Mouse (Mus musculus): ENCODE results near the gene Gpr3.

The Gpr3 gene

GRCm38 (mm10) chr4:133234771-133235170 lies 22.4 kb upstream of the Gpr3 start:
- in situ Hi-C loops (cut with MboI; ENCODE audit: low sequenced_read_pairs): no loop called here

- in situ Hi-C loops (cut with MboI; ENCODE audit: low sequenced_read_pairs): no loop called here
Observed at GRCm38 (mm10) chr4:133233285-133233976, 21.1 kb upstream of the Gpr3 start.

DNA sequence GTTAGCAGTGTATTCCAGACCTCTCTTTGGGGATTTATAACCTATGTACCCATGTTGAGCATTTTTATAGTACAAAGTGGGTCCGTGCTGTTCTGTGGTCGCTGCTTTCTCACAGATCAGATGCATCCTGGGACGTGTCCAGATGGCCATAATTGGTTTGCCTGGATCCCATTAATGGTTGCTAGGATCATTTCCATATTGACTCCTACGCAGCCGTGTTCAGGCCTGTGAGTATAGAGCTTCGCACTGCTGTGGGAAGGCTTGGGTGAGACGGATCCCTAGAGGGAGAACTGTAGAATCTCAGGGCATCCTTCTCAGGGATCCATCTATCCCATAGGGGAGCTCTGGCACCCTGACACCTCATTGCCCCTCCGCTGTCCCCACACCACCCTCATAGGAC lies 17.2 kb upstream of the Gpr3 start:
- in situ Hi-C loops (cut with MboI; ENCODE audit: low sequenced_read_pairs): no loop called here

DNA sequence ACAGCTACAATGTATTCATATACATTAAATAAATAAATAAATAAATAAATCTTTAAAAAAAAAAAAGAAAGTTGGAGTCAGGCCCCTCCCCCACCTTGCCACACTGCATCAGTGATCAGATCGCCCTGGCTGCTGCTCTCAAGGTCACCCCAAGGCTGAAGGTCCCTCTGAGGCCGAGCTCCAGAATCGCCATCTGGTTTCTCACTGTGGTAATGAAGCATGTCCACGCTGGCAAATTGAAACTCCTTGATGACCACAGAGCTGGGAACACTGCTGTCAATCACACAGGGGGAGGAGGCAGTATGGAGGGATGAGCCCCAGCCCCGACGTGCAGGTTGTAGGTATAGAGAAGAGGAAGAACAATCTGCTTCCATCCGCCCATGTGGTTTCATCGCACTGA lies 15.3 kb upstream of the Gpr3 start:
- in situ Hi-C loops (cut with MboI; ENCODE audit: low sequenced_read_pairs): no loop called here

- in situ Hi-C loops (cut with MboI; ENCODE audit: low sequenced_read_pairs): no loop called here
Observed at GRCm38 (mm10) chr4:133226073-133226472, 13.7 kb upstream of the Gpr3 start.

- in situ Hi-C loops (cut with MboI; ENCODE audit: low sequenced_read_pairs): no loop called here
Observed at GRCm38 (mm10) chr4:133223875-133224274, 11.5 kb upstream of the Gpr3 start.

DNA sequence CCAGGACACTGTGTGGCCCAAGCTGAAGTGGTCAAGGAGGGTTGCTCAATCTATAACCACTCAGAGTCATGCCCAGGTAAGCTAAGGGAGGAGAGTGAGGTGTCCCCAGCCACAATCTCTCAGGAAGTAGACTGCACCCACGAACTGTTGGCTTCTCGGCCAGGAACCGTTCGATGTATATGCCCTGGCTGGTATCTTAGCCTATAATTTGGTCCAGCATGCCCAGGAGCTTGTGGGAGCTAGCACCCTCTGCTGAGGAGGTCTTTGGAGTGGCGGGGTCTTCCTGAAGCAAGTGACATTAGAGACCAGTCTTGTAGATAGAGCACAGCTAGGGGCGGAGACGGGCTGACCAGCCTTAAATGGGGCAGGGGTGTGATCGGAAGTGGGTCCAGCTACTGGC lies 9.4 kb upstream of the Gpr3 start:
- in situ Hi-C loops (cut with MboI; ENCODE audit: low sequenced_read_pairs): no loop called here

GRCm38 (mm10) chr4:133220656-133221055 lies 8.3 kb upstream of the Gpr3 start:
- in situ Hi-C loops (cut with MboI; ENCODE audit: low sequenced_read_pairs): no loop called here

- in situ Hi-C loops (cut with MboI; ENCODE audit: low sequenced_read_pairs): no loop called here
Observed at GRCm38 (mm10) chr4:133218745-133219144, 6.4 kb upstream of the Gpr3 start.

DNA sequence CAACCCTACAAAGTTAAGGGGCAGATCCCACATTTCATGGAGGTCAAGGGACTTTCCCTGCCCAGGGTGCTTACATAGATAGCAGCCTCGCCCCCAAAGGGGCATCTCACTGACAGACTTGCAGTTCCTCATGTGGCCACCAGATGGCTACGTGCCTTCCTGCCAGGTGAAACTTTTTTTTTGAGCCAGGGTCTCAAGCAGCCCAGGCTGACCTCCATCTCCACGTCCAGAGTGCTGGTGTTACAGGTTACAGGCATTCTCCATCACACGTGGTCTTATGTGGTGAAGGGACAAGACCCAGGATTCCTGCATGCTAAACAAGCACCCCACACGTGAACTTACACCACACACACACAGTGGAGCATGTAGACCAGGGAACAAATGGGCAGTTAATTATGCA lies 5.3 kb upstream of the Gpr3 start:
- in situ Hi-C loops (cut with MboI; ENCODE audit: low sequenced_read_pairs): no loop called here

DNA sequence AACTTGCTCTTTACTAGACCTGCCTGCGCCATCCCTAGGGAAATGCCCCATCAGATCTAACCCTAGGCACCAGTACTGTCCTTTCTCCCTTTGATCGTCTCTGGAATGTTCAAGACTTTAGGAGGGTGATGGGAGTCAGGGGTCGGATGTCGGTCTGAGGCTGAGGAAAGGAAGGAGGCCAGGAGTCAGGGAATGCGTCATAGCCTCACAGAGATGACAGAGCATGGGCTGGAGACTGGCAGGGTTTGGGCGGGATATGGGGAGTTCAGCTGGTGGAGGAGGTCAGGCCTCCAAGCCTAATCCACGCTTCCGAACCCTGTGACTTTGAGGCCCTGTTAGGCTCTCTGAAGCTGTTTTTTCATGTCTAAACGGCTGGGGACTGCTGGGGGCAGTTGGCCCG lies 1.3 kb upstream of the Gpr3 start:
- in situ Hi-C loops (cut with MboI; ENCODE audit: low sequenced_read_pairs): no loop called here

- in situ Hi-C loops (cut with MboI; ENCODE audit: low sequenced_read_pairs): no loop called here
Observed at GRCm38 (mm10) chr4:133213268-133213590, 893 bp upstream of the Gpr3 start.

DNA sequence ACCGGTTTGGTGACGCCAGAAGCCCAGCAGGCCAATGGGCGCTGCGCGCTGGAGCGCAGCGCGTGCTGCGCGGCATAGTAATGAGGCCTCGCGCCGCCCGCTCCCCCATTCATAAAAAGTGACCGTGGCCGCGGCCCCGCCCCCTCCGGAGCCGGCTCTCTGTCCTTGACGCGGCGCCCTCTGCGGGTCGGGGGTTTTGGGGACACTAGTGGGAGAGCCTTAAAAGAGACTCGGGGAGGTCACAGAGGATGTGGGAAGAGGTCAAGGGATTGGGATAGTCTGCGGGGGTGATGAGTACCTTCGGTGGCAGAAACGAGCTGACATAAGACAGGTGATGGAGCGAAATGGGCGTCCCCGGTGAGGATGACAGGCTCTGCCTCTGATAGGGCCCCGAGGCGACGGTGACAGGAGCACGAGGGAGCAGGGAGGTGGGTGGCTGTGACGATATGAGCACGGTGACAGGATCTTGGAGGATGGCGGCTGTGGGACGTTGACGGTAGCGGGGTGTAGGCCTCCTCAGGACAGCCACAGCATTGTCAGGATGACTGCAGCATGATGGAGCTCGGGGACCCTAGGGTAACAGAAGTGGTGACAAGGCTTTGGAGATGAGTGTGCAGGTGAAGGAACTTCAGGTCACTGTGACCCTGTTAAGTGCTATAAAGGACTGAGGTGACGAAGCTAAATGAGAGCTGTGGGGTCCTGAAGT lies 379 bp upstream of the Gpr3 start:
- in situ Hi-C loops (cut with MboI; ENCODE audit: low sequenced_read_pairs): no loop called here

GRCm38 (mm10) chr4:133210788-133211390 lies 1.4 kb downstream of the Gpr3 start:
- in situ Hi-C loops (cut with MboI; ENCODE audit: low sequenced_read_pairs): no loop called here

DNA sequence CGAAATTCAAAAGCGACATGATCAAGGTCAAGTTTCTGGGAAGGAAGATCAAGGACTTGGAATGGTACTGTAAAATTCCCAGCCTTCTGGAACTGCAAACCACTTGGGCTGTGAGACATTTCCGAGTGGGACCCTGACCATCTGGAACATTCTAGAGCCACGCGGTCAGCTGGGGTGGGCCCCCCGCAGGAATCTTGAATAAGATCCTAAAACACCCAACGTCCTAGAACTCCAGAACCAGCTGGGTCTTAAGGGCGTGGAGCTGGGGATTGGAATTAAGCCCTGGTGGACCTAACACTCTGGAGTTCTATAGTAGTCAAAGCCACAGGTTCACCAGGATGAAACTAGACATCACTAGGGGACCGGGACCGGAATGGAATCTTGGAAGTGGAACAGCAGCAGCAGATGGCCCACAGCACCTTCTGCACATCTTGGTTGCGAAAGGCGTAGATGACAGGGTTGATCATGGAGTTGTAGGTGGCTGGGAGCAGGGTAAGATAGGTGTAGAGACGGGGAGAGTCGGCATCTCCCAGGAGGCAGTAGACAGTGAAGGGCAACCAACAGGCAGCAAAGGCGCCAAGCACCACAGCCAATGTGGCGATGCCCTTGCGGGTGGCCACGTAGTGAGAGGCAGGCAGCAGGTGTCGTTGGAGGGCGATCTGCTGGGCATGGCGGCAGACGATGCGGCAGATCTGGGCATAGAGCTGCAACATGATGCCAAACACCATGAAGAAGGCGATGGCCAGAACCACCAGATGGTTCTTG lies 2.1 kb downstream of the Gpr3 start:
- in situ Hi-C loops (cut with MboI; ENCODE audit: low sequenced_read_pairs): no loop called here

- in situ Hi-C loops (cut with MboI; ENCODE audit: low sequenced_read_pairs): no loop called here
Observed at GRCm38 (mm10) chr4:133209366-133209765, 3.0 kb downstream of the Gpr3 start.

GRCm38 (mm10) chr4:133204379-133204778 lies 8.0 kb downstream of the Gpr3 start:
- in situ Hi-C loops (cut with MboI; ENCODE audit: low sequenced_read_pairs): no loop called here

DNA sequence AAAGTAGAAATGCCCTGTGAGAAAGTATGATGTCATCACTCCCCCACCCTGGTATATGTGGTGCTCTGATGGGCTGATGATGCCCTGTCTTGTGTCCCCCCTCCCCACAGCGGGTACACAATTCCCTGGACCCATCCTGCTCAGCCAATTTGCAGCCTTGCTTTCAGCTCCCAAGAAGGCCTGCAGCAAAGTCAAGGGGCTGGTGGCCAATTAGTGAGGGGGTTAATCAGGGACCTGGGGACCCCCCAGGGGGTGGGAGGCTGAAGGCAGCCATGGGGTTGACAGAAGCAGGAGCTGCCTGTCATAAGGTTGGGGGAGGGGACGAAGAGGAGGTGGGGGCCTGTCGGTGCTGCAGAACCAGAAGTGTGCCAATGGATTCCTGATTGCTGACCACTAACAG lies 8.7 kb downstream of the Gpr3 start:
- in situ Hi-C loops (cut with MboI; ENCODE audit: low sequenced_read_pairs): no loop called here

GRCm38 (mm10) chr4:133202254-133202653 lies 10.1 kb downstream of the Gpr3 start:
- in situ Hi-C loops (cut with MboI; ENCODE audit: low sequenced_read_pairs): no loop called here

- in situ Hi-C loops (cut with MboI; ENCODE audit: low sequenced_read_pairs): no loop called here
Observed at GRCm38 (mm10) chr4:133201006-133201771, 11.1 kb downstream of the Gpr3 start.

DNA sequence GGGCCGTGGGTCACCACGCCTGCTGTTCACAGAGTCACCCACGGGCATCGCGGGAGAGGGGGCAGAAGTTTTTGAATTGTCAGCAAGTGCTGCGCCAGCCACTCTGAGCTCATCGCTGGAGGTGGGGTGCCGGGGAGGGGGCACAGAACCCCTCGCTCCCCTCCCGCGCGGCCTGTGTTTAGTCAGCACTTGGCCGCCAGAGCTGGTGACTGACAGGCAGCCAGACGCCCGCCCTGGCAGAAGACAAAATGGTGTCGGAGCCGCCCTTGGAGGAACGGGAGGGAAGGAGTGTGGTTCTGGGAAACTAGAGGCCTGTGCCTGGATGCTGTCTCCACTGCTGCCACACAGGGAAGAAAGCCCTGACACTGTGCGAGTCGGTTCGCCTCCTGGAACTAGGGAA lies 12.0 kb downstream of the Gpr3 start:
- in situ Hi-C loops (cut with MboI; ENCODE audit: low sequenced_read_pairs): no loop called here

All from CH12F3 (cell line).